Mouse (Mus musculus) heart, adult 2 months (tissue): ENCODE measurements around the gene Aatk. TPM values are rescaled to one million over a fixed set of nuclear protein-coding genes. Genes with fewer than 3 reads are reported as not detected.

Experiments
- DNase-seq, 2 experiments: peaks; one replicate each; pipeline ENCODE4 v3.0.0; 2021
- H3K27ac ChIP-seq: fragments of 200-600 bp; 2 replicates; pipeline ENCODE4 v1.8.1; 2022
- H3K27me3 ChIP-seq: fragments of 200-500 bp; 2 replicates; pipeline ENCODE4 v1.6.1; 2012; ENCODE audit warnings: mild to moderate bottlenecking, low read length, inconsistent platforms, mixed read lengths; ENCODE audit not compliant: control insufficient read depth, insufficient read depth
- H3K36me3 ChIP-seq: fragments of 200-500 bp; 2 replicates; pipeline ENCODE4 v1.6.1; 2012; ENCODE audit warnings: low read length, inconsistent platforms; ENCODE audit not compliant: control insufficient read depth, insufficient read depth
- H3K4me1 ChIP-seq: fragments of 200-500 bp; 2 replicates; pipeline ENCODE4 v1.6.1; 2011; ENCODE audit warnings: low read length; ENCODE audit not compliant: control insufficient read depth, insufficient read depth
- H3K4me3 ChIP-seq: fragments of 200-600 bp; 2 replicates; pipeline ENCODE4 v1.8.1; 2022
- H3K79me2 ChIP-seq: fragments of 200-500 bp; replicated peaks from 2 replicates; pipeline ENCODE4 v1.6.1; 2012; ENCODE audit warnings: mild to moderate bottlenecking, inconsistent platforms, low read length, moderate library complexity, mixed read lengths; ENCODE audit not compliant: control insufficient read depth, insufficient read depth
- H3K9ac ChIP-seq: fragments of 200-500 bp; 2 replicates; pipeline ENCODE4 v1.6.1; 2012; ENCODE audit warnings: low read depth, mild to moderate bottlenecking, control low read depth, inconsistent platforms, low read length, mixed read lengths
- CTCF ChIP-seq: fragments of 200-600 bp; IDR thresholded peaks from 2 replicates; pipeline ENCODE4 v1.8.1; 2022; ENCODE audit warnings: antibody characterized with exemption, mild to moderate bottlenecking, moderate library complexity
- EP300 ChIP-seq: fragments of 200-500 bp; IDR thresholded peaks from 2 replicates; pipeline ENCODE4 v1.6.1; 2011; ENCODE audit warnings: low read depth, low read length, control low read depth; ENCODE audit not compliant: insufficient read depth
- POLR2A ChIP-seq: fragments of 200-500 bp; IDR thresholded peaks from 2 replicates; pipeline ENCODE4 v1.6.1; 2011; ENCODE audit warnings: mild to moderate bottlenecking, low read depth, low read length, control low read depth; ENCODE audit not compliant: insufficient read depth
- WGBS: fragments of 180-500 bp; shearing (Covaris S2); methylation state at CpG from one replicate; pipeline ENCODE4 v1.1.7; 2018; 5-methylcytosine and 5-hydroxymethylcytosine counted together
- intact Hi-C: fragments of 180-260 bp; cut with DNase I; formaldehyde crosslinking; loops from one replicate; pipeline ENCODE4 v1.15.1; 2025
- long read RNA-seq: library from polyadenylated mRNA; stranded (forward); transcript quantifications from one replicate; pipeline ENCODE4 v2.0.0, GENCODE M21; 2021
- polyA plus RNA-seq: library from polyadenylated mRNA; depleted of rRNA; stranded (reverse); fragments of >200 nt; gene quantifications from 2 replicates; pipeline ENCODE4 v1.2.3, GENCODE M21; 2012; rRNA removed
- total RNA-seq, 2 experiments: library from RNA; stranded (reverse); gene quantifications; 2 replicates each; pipeline ENCODE4 v1.2.3; 2021

Gene Aatk
- 1 to 10 TPM; 3.6 to 4.7 TPM for total RNA-seq
- polyA plus RNA-seq: 10.3 and 12.1 TPM in 2 replicates
- long read RNA-seq: 0 reads

DNA sequence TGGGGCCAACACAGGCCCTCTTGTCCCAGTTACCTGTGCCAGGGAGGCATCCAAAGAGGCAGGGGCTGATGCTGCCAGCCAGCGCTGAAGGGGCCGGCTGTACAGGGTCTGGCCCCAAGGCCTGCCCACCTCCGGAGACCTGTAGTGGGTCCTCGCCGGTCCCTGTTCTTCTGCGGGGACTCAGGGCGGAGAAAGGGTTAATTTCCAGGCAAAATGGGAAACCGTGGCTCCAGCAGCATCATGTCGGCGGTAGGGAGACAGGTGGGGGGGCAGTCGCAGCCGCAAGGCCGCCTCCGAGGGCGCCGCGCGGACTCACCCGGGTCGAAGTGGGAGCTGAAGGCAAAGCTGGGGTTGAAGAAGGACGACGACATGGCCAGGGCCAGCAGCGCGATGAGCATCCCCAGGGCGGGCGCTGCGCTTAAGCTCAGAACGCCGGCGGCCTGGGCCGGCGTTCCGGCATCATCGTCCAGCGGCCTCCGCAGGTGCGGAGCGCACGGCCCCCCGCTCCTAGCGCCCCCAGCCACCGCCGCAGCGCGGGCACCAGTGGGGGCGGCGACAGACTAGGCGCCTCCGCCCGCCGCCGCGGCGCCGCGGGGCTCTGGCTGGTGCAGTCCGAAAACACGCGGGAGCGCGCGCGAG lies at the start of gene Aatk:
Aatk (minus strand) TSS at position 615 of the 639 bp plus-strand sequence.
- peaks cover 9% of the 10 kb centered on the region for H3K27me3 ChIP-seq
- H3K79me2 ChIP-seq: no peaks in the 10 kb centered on the region
- peak within 1 kb of the TSS; percentile 60 for H3K27ac ChIP-seq
- intact Hi-C loops: no loop called here
- 4% methylated on average over 63 of the region's 63 CpGs for WGBS
- peak within 1 kb of the TSS; percentile 61 for H3K4me3 ChIP-seq
- peak in 1 of 2 experiments; percentile 51 for DNase-seq
- H3K36me3 ChIP-seq: no peaks in the 10 kb centered on the region
- TF ChIP-seq CTCF: no peak
- TF ChIP-seq EP300: no peak
- TF ChIP-seq POLR2A: no peak
- H3K4me1 ChIP-seq: peaks cover 12% of the 10 kb centered on the region
- peak within 1 kb of the TSS; percentile 73 for H3K9ac ChIP-seq

DNA sequence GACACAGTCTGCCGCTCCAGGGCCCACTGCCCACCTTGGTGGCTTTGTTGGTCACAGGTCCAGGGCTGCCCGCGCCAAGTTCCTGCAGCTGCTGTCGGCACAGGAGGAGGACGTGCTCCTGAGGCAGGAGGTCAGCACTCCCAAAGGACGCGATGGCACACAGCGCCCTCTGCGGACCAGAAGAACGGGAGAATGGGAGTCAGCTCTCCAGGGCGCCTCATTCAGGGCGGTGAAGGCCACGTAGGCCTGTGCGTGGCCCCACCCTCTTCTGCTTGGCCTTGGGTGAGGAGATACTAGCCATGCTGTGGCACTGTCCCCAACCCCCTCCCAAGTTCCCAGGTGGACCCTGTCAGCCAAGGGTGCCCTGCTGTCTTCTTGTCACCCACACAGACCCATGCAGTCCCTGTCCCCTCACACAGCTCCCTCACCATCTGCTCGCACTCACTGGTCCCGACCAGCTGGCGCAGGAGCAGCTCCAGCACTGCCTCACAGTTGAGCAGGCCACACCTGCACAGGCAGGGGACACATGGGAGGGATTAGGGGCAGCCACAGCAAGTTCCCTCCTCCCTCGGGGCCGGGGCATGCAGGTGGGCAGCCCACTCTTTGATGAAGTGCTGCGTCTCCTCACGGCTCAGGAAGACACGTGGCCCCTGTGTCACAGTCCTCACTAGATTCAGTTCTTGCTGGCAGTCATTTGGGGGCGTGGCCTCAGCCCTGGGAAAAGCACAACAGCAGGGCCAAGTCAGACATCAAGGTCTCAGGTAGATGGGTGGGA lies 46.0 kb upstream of the Aatk start:
- no peak overlapping the region for H3K4me3 ChIP-seq
- no peaks in the 10 kb centered on the region for H3K36me3 ChIP-seq
- no peak overlapping the region for H3K27ac ChIP-seq
- no peak for DNase-seq
- intact Hi-C loops: loop anchor here (10.0 kb wide), 1 partner anchor 158 kb away; no protein-coding TSS in a partner anchor
- H3K79me2 ChIP-seq: no peaks in the 10 kb centered on the region
- H3K27me3 ChIP-seq: no peaks in the 10 kb centered on the region
- 77% methylated on average over 23 of the region's 23 CpGs for WGBS
- TF ChIP-seq POLR2A (no peak), CTCF (no peak), EP300 (no peak)
- peaks cover 2% of the 10 kb centered on the region; the same call in 1 of the 2 replicates for H3K4me1 ChIP-seq
- no peak overlapping the region for H3K9ac ChIP-seq

DNA sequence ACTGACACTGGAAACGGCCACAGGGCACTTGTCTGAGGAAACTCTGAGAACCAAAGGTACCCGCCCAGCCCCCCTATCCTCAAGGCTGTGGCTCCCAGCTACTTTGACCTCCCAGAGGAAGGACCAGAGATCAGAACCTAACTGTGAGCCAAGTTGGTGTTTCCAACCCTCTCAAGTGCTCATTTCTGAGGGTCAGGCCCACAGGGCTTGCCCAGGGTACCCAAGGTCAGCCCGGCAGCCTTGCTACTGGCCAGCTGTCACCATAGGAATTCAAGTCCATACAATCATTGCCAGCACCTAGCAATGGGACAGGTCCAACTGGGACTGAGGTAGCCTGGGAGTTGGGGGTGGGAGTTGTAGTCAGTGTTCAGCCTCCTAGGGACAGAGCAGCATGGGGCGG lies 43.7 kb upstream of the Aatk start:
- WGBS: 77% methylated on average over 4 of the region's 4 CpGs
- intact Hi-C loops: loop anchor here (10.0 kb wide), 1 partner anchor 156 kb away; no protein-coding TSS in a partner anchor
- H3K79me2 ChIP-seq: no peaks in the 10 kb centered on the region

DNA sequence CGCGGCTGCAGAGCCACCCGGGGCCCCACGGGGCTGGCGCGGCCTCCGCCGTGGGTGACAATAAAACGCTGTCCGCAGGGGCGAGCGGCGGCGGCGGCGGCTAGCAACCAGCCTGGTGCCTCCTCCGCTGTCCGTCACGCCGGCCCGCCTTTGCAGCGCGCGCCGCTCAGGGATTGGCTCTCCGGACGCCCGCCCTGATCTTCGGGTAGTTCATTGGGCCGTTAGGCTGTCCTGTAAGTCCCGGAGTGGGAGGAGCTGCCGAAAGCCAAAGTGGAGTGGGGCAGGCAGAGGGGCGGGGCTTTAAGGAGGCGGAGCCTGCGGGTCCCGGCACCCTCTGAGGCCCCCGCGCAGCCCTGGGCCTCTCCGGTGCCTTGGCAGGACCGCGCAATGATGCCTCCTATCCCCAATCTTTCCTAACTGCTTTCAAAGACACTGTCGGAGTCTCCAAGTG lies 39.8 kb upstream of the Aatk start, which contains the start of gene Cep131:
Cep131 (minus strand) TSS at position 126 of the 451 bp plus-strand sequence.
- TF ChIP-seq POLR2A: peak; percentile 59
- TF ChIP-seq CTCF: no peak
- Histone ChIP-seq H3K79me2 (no peaks in the 10 kb centered on the region), H3K9ac (peak within 1 kb of the TSS; percentile 87), H3K27ac (peak within 1 kb of the TSS; percentile 88), H3K27me3 (no peaks in the 10 kb centered on the region), H3K4me1 (peaks cover 5% of the 10 kb centered on the region), H3K4me3 (peak within 1 kb of the TSS; percentile 100), H3K36me3 (no peaks in the 10 kb centered on the region)
- WGBS: under 1% methylated on average over 42 of the region's 42 CpGs
- peak; percentile 99 for DNase-seq
- intact Hi-C loops: no loop called here

More for the DNA sequence above, 43.7 kb upstream of the Aatk start:
- no peak overlapping the region for H3K4me3 ChIP-seq
- H3K27ac ChIP-seq: no peak overlapping the region
- H3K4me1 ChIP-seq: peaks cover 5% of the 10 kb centered on the region
- H3K36me3 ChIP-seq: no peaks in the 10 kb centered on the region
- DNase-seq: no peak
- no peak for TF ChIP-seq EP300
- no peak for TF ChIP-seq CTCF
- TF ChIP-seq POLR2A: no peak
- no peaks in the 10 kb centered on the region for H3K27me3 ChIP-seq
- H3K9ac ChIP-seq: no peak overlapping the region

DNA sequence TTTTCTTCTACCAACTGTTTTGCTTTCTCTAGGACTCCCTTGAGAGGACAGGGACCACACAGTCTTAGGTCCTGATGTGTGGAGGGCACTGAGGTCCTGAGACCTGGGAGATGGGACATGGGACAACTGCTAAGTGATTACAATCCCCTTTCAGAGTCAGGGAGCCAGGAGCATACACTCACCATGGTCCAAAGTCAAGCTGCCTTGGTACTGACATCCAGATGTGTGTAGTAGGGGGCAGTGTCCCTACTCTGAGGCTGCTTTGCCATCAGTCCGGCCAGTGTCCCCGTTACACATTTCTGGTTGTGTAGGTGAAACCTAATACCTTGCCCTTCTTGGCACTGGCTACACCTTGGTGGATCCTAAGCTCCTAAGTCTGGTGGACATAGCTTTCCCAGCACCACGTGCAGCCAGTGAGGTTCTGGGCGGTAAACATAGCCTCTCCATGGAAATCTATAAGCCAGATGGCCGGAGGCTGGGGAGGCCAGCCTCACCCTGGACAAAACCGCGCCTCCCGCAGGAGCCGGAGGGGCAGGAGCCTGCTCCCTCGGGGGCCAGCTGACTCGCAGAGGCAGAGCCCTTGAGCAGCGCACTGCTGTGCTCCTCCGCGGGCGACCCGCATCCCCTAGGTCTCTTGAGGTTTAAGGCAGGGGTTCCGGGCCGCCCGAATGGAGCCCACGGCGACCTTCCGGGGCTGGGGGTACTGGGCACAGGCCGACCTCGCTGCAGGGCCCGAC lies 39.1 kb upstream of the Aatk start:
- 1% methylated on average over 25 of the region's 25 CpGs for WGBS
- TF ChIP-seq EP300 (no peak), CTCF (no peak), POLR2A (no peak)
- DNase-seq: peak; percentile 58 to 65
- intact Hi-C loops: no loop called here
- H3K27me3 ChIP-seq: no peaks in the 10 kb centered on the region
- H3K36me3 ChIP-seq: no peaks in the 10 kb centered on the region
- H3K27ac ChIP-seq: peak overlapping the region; percentile 88
- peaks cover 5% of the 10 kb centered on the region for H3K4me1 ChIP-seq
- no peaks in the 10 kb centered on the region for H3K79me2 ChIP-seq
- H3K9ac ChIP-seq: peak overlapping the region; percentile 87
- H3K4me3 ChIP-seq: peak overlapping the region; percentile 100
